Mouse (Mus musculus): ENCODE measurements around the gene Nfia.

DNA sequence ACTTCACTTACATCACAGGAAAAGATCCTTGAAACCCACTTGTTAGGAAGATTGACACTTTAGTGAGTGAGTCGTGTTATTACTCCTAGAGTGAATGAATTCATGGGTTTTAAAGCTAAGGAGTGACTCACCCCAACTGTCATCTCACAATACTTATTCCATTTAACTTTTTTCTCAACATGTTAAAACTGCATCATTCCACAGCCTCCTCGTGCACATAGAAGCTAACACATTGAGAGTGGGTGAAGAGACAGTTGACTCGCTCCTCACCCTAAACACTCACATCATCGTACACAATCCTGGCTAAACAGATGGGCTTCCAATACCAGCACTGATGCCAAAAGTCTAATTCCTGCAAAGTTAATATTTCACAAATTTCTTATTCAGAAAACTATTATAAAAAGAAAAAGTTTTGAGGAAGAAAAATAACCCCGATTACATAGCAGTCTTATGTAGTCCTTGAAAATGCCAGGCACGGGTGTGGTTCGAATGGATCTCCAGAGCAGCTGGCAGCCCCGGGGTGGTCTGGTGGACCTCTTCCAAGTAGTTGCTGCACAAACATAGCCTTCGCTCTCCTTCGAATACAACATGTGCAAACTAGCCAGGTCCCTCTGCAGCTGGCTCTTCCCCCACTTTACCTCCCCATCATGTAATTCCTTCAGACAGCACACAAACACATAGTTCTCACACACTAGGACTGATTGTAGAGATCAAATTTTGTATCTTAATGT, 178.0 kb downstream of the Nfia start:
- TF ChIP-seq CHD2 (IDR thresholded peaks at IDR 0.05; ENCODE audit: low read depth, low read length) (no peak), ZNF384 (IDR thresholded peaks at IDR 0.05; ENCODE audit: low read depth, low read length) (no peak)

Measured in ES-E14 (cell line).